Comparison of ENCODE assay signal across 35 mouse cellular contexts in genomic region chr1:130819737-130820136, GRCm38 (mm10). TPM values are rescaled to one million over a fixed set of nuclear protein-coding genes. Genes with fewer than 3 reads are reported as not detected.
A peak's percentile ranks its signal among the peaks of the same experiment; 100 is the strongest.
DNase-seq lines count a peak whose midpoint lies in the region; ATAC-seq and TF ChIP-seq lines count a peak whose summit lies in the region.
"Had no signal": no experiment of that assay in that cellular context is flagged by ENCODE, and none has a peak within 500 bp of the region (broad histone marks: within the 10 kb centered on the region; RNA-seq: fewer than 3 reads in every experiment).

No protein-coding gene starts in this region.

- peak; percentile 71 for DNase-seq in kidney, adult 2 months
- peak; percentile 22 for DNase-seq in lung, postnatal 36 days
- DNase-seq in lung, adult 2 months: no peak
- DNase-seq in CH12.LX (ENCODE audit: extremely low read depth): peak; percentile 61
- DNase-seq in spleen, postnatal 36 days (ENCODE audit: low spot score in 2 of 2): peak; percentile 61 to 62
- DNase-seq in liver, postnatal 0 days: no peak
- DNase-seq in adrenal gland, postnatal 36 days: no peak
- DNase-seq: adrenal gland, postnatal 10 days; cerebellum, adult 18-20 months; cerebellum, postnatal 10 days; forebrain, postnatal 0 days; heart, postnatal 14 days; liver; right cerebral cortex, adult 18-20 months had no signal

- H3K27me3 ChIP-seq in kidney, adult 2 months (replicated peaks; ENCODE audit: control insufficient read depth, insufficient read depth, low read length): no peaks in the 10 kb centered on the region
- no peaks in the 10 kb centered on the region for H3K27me3 ChIP-seq in kidney, embryonic 14.5 days (ENCODE audit: control insufficient read depth, insufficient read depth, low read length)
- H3K27me3 ChIP-seq in CH12.LX (replicated peaks): no peaks in the 10 kb centered on the region
- H3K27me3 ChIP-seq in liver, postnatal 0 days (ENCODE audit: insufficient read depth, low read length): no peaks in the 10 kb centered on the region
- H3K27me3 ChIP-seq: embryonic facial prominence, embryonic 13.5 days; forebrain, embryonic 12.5 days; lung, embryonic 15.5 days; neural tube, embryonic 12.5 days had no signal

- H3K4me3 ChIP-seq in kidney, adult 2 months (ENCODE audit: insufficient read depth, low read depth, low read length): no peak overlapping the region
- no peak overlapping the region for H3K4me3 ChIP-seq in kidney, embryonic 14.5 days (ENCODE audit: low read length)
- no peak overlapping the region for H3K4me3 ChIP-seq in lung, adult 2 months (replicated peaks; ENCODE audit: extremely low read depth, low read depth, low read length)
- no peak overlapping the region for H3K4me3 ChIP-seq in CH12.LX (replicated peaks in 1 of 3; ENCODE audit: low read depth in 2 of 3, low read length in 2 of 3, poor library complexity in 1 of 3)
- H3K4me3 ChIP-seq in liver, postnatal 0 days (ENCODE audit: low read depth, low read length): no peak overlapping the region
- H3K4me3 ChIP-seq: embryonic facial prominence, embryonic 13.5 days; forebrain, embryonic 12.5 days; lung, embryonic 15.5 days; myocyte; neural tube, embryonic 12.5 days had no signal

- no peaks in the 10 kb centered on the region for H3K36me3 ChIP-seq in kidney, adult 2 months (ENCODE audit: control insufficient read depth, insufficient read depth, low read length)
- H3K36me3 ChIP-seq in kidney, embryonic 14.5 days (ENCODE audit: control insufficient read depth, insufficient read depth, low read length): no peaks in the 10 kb centered on the region
- no peaks in the 10 kb centered on the region for H3K36me3 ChIP-seq in CH12.LX (replicated peaks in 1 of 2; ENCODE audit: control insufficient read depth in 1 of 2, insufficient read depth in 1 of 2, low read length in 1 of 2)
- no peaks in the 10 kb centered on the region for H3K36me3 ChIP-seq in liver, postnatal 0 days (replicated peaks; ENCODE audit: insufficient read depth, low read length)
- H3K36me3 ChIP-seq: embryonic facial prominence, embryonic 13.5 days; forebrain, embryonic 12.5 days; lung, embryonic 15.5 days; neural tube, embryonic 12.5 days had no signal

- peak overlapping the region; percentile 85 for H3K27ac ChIP-seq in kidney, adult 2 months (ENCODE audit: insufficient read depth, low read depth, low read length)
- H3K27ac ChIP-seq in kidney, embryonic 14.5 days (ENCODE audit: low read depth, low read length): no peak overlapping the region
- H3K27ac ChIP-seq in CH12.LX (ENCODE audit: insufficient read depth, low read depth): no peak overlapping the region; the same call in 1 of the 2 replicates
- H3K27ac ChIP-seq in liver, postnatal 0 days (ENCODE audit: low read depth): no peak overlapping the region
- H3K27ac ChIP-seq: embryonic facial prominence, embryonic 13.5 days; forebrain, embryonic 12.5 days; liver, embryonic 14.5 days; lung, embryonic 15.5 days; neural tube, embryonic 12.5 days had no signal

- WGBS in kidney, adult 2 months: 31% methylated on average over 1 of the region's 1 CpGs
- WGBS in kidney, embryonic 14.5 days: 77% methylated on average over 1 of the region's 1 CpGs
- 50% methylated on average over 1 of the region's 1 CpGs for WGBS in lung, adult 2 months
- WGBS in liver, postnatal 0 days (ENCODE audit: insufficient replicate concordance): 63% methylated on average over 1 of the region's 1 CpGs

- no peak overlapping the region for H3K4me2 ChIP-seq in kidney, embryonic 14.5 days (replicated peaks; ENCODE audit: low read depth, low read length)
- peak overlapping the region; percentile 80; the same call in 1 of the 2 replicates for H3K4me2 ChIP-seq in CH12.LX (ENCODE audit: insufficient read depth, low read depth, poor library complexity, severe bottlenecking)
- H3K4me2 ChIP-seq in liver, postnatal 0 days (ENCODE audit: low read depth, low read length): no peak overlapping the region
- H3K4me2 ChIP-seq: embryonic facial prominence, embryonic 13.5 days; forebrain, embryonic 12.5 days; lung, embryonic 15.5 days; midbrain, embryonic 11.5 days; neural tube, embryonic 12.5 days had no signal

- TF ChIP-seq RAD21 in CH12.LX (IDR thresholded peaks at IDR 0.05; ENCODE audit: low read depth, low read length): no peak

- H3K79me2 ChIP-seq in CH12.LX (replicated peaks; ENCODE audit: control insufficient read depth, extremely low read depth, insufficient read depth, poor library complexity, severe bottlenecking): no peaks in the 10 kb centered on the region

- in situ Hi-C loops in CH12.LX (cut with MboI; ENCODE audit: low pct_ligation_motif_present, low pct_unique_long_range_greater_than_20kb, low sequenced_read_pairs): no loop called here

- no peak overlapping the region for H3K9ac ChIP-seq in kidney, embryonic 14.5 days (ENCODE audit: low read depth, low read length)
- H3K9ac ChIP-seq in CH12.LX (ENCODE audit: insufficient read depth, low read depth): no peak overlapping the region
- no peak overlapping the region for H3K9ac ChIP-seq in liver, postnatal 0 days (replicated peaks)
- H3K9ac ChIP-seq: embryonic facial prominence, embryonic 13.5 days; forebrain, embryonic 12.5 days; forebrain, postnatal 0 days; liver, embryonic 14.5 days; lung, embryonic 15.5 days; neural tube, embryonic 12.5 days had no signal

- no peak for ATAC-seq in kidney, embryonic 14.5 days (ENCODE audit: low FRiP score, low TSS enrichment)
- no peak for ATAC-seq in liver, postnatal 0 days
- ATAC-seq: forebrain, postnatal 0 days; hindbrain, embryonic 16.5 days; Patski had no signal

- no peak for TF ChIP-seq POLR2A in kidney, adult 2 months (IDR thresholded peaks at IDR 0.05; ENCODE audit: low read depth, low read length)
- no peak for TF ChIP-seq POLR2A in lung, adult 2 months (IDR thresholded peaks at IDR 0.05; ENCODE audit: borderline replicate concordance, extremely low read depth, low read depth, low read length)
- peak; percentile 36; the same call in 1 of the 2 replicates for TF ChIP-seq POLR2A in CH12.LX (IDR thresholded peaks at IDR 0.05; ENCODE audit: low read depth, low read length)

- dilution Hi-C loops in CH12.LX (cut with MboI; ENCODE audit: extremely low pct_ligation_motif_present, extremely low pct_unique_long_range_greater_than_20kb, low sequenced_read_pairs): no loop called here

- TF ChIP-seq CTCF in kidney, adult 2 months (conservative IDR thresholded peaks at IDR 0.05; ENCODE audit: insufficient read depth, insufficient read length, low read depth, low read length): no peak
- no peak for TF ChIP-seq CTCF in lung, adult 2 months (IDR thresholded peaks at IDR 0.05; ENCODE audit: insufficient read depth, low read length)
- TF ChIP-seq CTCF in CH12.LX (conservative IDR thresholded peaks at IDR 0.05 in 1 of 2, IDR thresholded peaks at IDR 0.05 in 1 of 2; ENCODE audit: low read depth in 2 of 2, low read length in 2 of 2): 0 out of 4 replicates have a peak, but pooled peaks of 1 of the 2 experiments have one; percentile 1
- TF ChIP-seq CTCF in liver, postnatal 0 days (IDR thresholded peaks at IDR 0.05; ENCODE audit: low read depth): no peak

- peak; percentile 61 for TF ChIP-seq EP300 in CH12.LX (IDR thresholded peaks at IDR 0.05; ENCODE audit: low read length)
- TF ChIP-seq EP300 in liver, postnatal 0 days (IDR thresholded peaks at IDR 0.05; ENCODE audit: low read depth): no peak

- peaks cover 29% of the 10 kb centered on the region for H3K4me1 ChIP-seq in kidney, adult 2 months (ENCODE audit: control insufficient read depth, insufficient read depth, low read length)
- no peaks in the 10 kb centered on the region for H3K4me1 ChIP-seq in kidney, embryonic 14.5 days (ENCODE audit: control insufficient read depth, insufficient read depth, low read length)
- no peaks in the 10 kb centered on the region for H3K4me1 ChIP-seq in lung, adult 2 months (ENCODE audit: control insufficient read depth, insufficient read depth, low read length)
- peaks cover 25 to 60% of the 10 kb centered on the region in 2 experiments for H3K4me1 ChIP-seq in CH12.LX (ENCODE audit: control insufficient read depth in 1 of 2, insufficient read depth in 2 of 2)
- peaks cover 13% of the 10 kb centered on the region for H3K4me1 ChIP-seq in liver, postnatal 0 days (ENCODE audit: insufficient read depth)
- H3K4me1 ChIP-seq: embryonic facial prominence, embryonic 13.5 days; forebrain, embryonic 12.5 days; lung, embryonic 15.5 days; neural tube, embryonic 12.5 days had no signal

- H3K9me3 ChIP-seq in kidney, embryonic 14.5 days (ENCODE audit: control insufficient read depth, low read length): no peaks in the 10 kb centered on the region
- H3K9me3 ChIP-seq in CH12.LX (replicated peaks; ENCODE audit: low read length): no peaks in the 10 kb centered on the region
- no peaks in the 10 kb centered on the region for H3K9me3 ChIP-seq in liver, postnatal 0 days (ENCODE audit: low read length)
- H3K9me3 ChIP-seq: embryonic facial prominence, embryonic 13.5 days; forebrain, embryonic 12.5 days; lung, embryonic 15.5 days; neural tube, embryonic 12.5 days had no signal

RNA-seq across cellular contexts. Expression of gene Pigr, which starts 6.7 kb away (rescaled TPM):
- 16.9 and 26.4 TPM in 2 replicates for polyA plus RNA-seq in kidney, adult 2 months (2012; rRNA removed)
- polyA plus RNA-seq in kidney, embryonic 14.5 days (2014; fragmentation: Nextera tagmentation; extraction: Ambion mirVana): not detected in 2 replicates
- polyA plus RNA-seq in lung, adult 2 months (2012; rRNA removed): 15.2 and 21.6 TPM in 2 replicates
- 0.04 TPM in 1 of 2 replicates, not detected in the other for total RNA-seq in CH12.LX (2012; rRNA removed)
- total RNA-seq in CH12.LX (2014; rRNA removed): not detected in 2 replicates
- polyA plus RNA-seq in CH12.LX (2012; ENCODE audit: insufficient read length, low read depth): 0.19 and 0.21 TPM in 2 replicates
- 1.2 TPM in 2 replicates for polyA plus RNA-seq in liver, postnatal 0 days (2015; fragmentation: Nextera tagmentation; extraction: Ambion mirVana)
- total RNA-seq in adrenal gland, postnatal 36 days (2021): under 1 TPM; 0.16 to 0.20 TPM
- total RNA-seq: common myeloid progenitor, adult 5-6 weeks; forebrain, postnatal 0 days; layer of hippocampus, adult 18-20 months; layer of hippocampus, postnatal 10 days; left cerebral cortex, adult 18-20 months; megakaryocyte, adult 5-6 weeks; MEL; midbrain, postnatal 0 days had no signal
- polyA plus RNA-seq: embryonic facial prominence, embryonic 13.5 days; forebrain, embryonic 12.5 days; forebrain, postnatal 0 days; hindbrain, embryonic 11.5 days; hindbrain, embryonic 16.5 days; limb, embryonic 11.5 days; lung, embryonic 15.5 days; midbrain, embryonic 11.5 days; midbrain, postnatal 0 days; neural tube, embryonic 12.5 days; Patski had no signal

RNA-seq across cellular contexts. Expression of gene Fcamr, which starts 19.0 kb away (rescaled TPM):
- polyA plus RNA-seq in kidney, adult 2 months (2012; rRNA removed): 4.0 and 4.2 TPM in 2 replicates
- not detected in 2 replicates for polyA plus RNA-seq in kidney, embryonic 14.5 days (2014; fragmentation: Nextera tagmentation; extraction: Ambion mirVana)
- 0.71 and 1.3 TPM in 2 replicates for polyA plus RNA-seq in lung, adult 2 months (2012; rRNA removed)
- total RNA-seq in CH12.LX (2012; rRNA removed): 0.08 and 0.17 TPM in 2 replicates
- not detected in 2 replicates for total RNA-seq in CH12.LX (2014; rRNA removed)
- 0.74 and 1.7 TPM in 2 replicates for polyA plus RNA-seq in CH12.LX (2012; ENCODE audit: insufficient read length, low read depth)
- not detected in 2 replicates for polyA plus RNA-seq in liver, postnatal 0 days (2015; fragmentation: Nextera tagmentation; extraction: Ambion mirVana)
- total RNA-seq in adrenal gland, postnatal 36 days (2021): not detected
- total RNA-seq: common myeloid progenitor, adult 5-6 weeks; gastrocnemius, adult 8-10 months; layer of hippocampus, adult 18-20 months; layer of hippocampus, postnatal 10 days; left cerebral cortex, adult 18-20 months; left cerebral cortex, postnatal 14 days; megakaryocyte, adult 5-6 weeks; MEL; midbrain, postnatal 0 days had no signal
- polyA plus RNA-seq: embryonic facial prominence, embryonic 13.5 days; forebrain, embryonic 12.5 days; forebrain, postnatal 0 days; hindbrain, embryonic 11.5 days; hindbrain, embryonic 16.5 days; limb, embryonic 11.5 days; liver, embryonic 14.5 days; lung, embryonic 15.5 days; midbrain, embryonic 11.5 days; midbrain, postnatal 0 days; myocyte; neural tube, embryonic 12.5 days had no signal

RNA-seq across cellular contexts. Expression of gene Fcmr, which starts 45.7 kb away (rescaled TPM):
- 5.3 and 16.2 TPM in 2 replicates for polyA plus RNA-seq in kidney, adult 2 months (2012; rRNA removed)
- polyA plus RNA-seq in kidney, embryonic 14.5 days (2014; fragmentation: Nextera tagmentation; extraction: Ambion mirVana): not detected in 2 replicates
- polyA plus RNA-seq in lung, adult 2 months (2012; rRNA removed): 21.9 and 25.0 TPM in 2 replicates
- total RNA-seq in CH12.LX (2012; rRNA removed) (0.21 and 0.46 TPM in 2 replicates), CH12.LX (2014; rRNA removed) (0.39 and 0.56 TPM in 2 replicates)
- polyA plus RNA-seq in CH12.LX (2012; ENCODE audit: insufficient read length, low read depth): 0.76 and 0.96 TPM in 2 replicates
- polyA plus RNA-seq in liver, postnatal 0 days (2015; fragmentation: Nextera tagmentation; extraction: Ambion mirVana): 1.00 and 1.1 TPM in 2 replicates
- total RNA-seq in adrenal gland, postnatal 36 days (2021): not detected
- total RNA-seq: common myeloid progenitor, adult 5-6 weeks; forebrain, postnatal 0 days; gastrocnemius, adult 8-10 months; layer of hippocampus, adult 18-20 months; layer of hippocampus, postnatal 10 days; left cerebral cortex, adult 18-20 months; megakaryocyte, adult 5-6 weeks; MEL had no signal
- polyA plus RNA-seq: embryonic facial prominence, embryonic 13.5 days; forebrain, embryonic 12.5 days; hindbrain, embryonic 11.5 days; liver, embryonic 14.5 days; lung, embryonic 15.5 days; myocyte; neural tube, embryonic 12.5 days; Patski had no signal

Comparison
In these comparisons a context has a peak if more than half of its experiments do, and no peak if none do; other contexts are left out.
1. DNase-seq: peak in kidney, adult 2 months (single experiment), lung, postnatal 36 days (single experiment), CH12.LX (single experiment) and spleen, postnatal 36 days (2 of 2); none in lung, adult 2 months (single experiment), liver, postnatal 0 days (single experiment) and adrenal gland, postnatal 36 days (0 of 2).